Mouse (Mus musculus): ENCODE measurements around the gene Rhot1. TPM values are rescaled to one million over a fixed set of nuclear protein-coding genes. Genes with fewer than 3 reads are reported as not detected.

Rhot1 gene
- polyA plus RNA-seq, 1 experiment from 2014 or later: 56.5 TPM

GRCm38 (mm10) chr11:80291004-80291403 is 82.2 kb downstream of the Rhot1 start:
- 63% methylated on average over 2 of the region's 2 CpGs for WGBS
- Histone ChIP-seq H3K27me3 (peaks cover 6% of the 10 kb centered on the region; the same call in 1 of the 2 replicates), H3K9ac (no peak overlapping the region), H3K27ac (replicated peaks) (no peak overlapping the region), H3K4me3 (replicated peaks) (no peak overlapping the region), H3K36me3 (no peaks in the 10 kb centered on the region), H3K4me1 (peaks cover 30% of the 10 kb centered on the region), H3K4me2 (replicated peaks) (no peak overlapping the region), H3K9me3 (replicated peaks) (peaks cover 7% of the 10 kb centered on the region; the same call in 1 of the 2 replicates)
- no peak for ATAC-seq (ENCODE audit: insufficient number of reproducible peaks, low FRiP score, low TSS enrichment, low read depth)

- H3K4me3 ChIP-seq (replicated peaks): no peak overlapping the region
- H3K4me2 ChIP-seq (replicated peaks): no peak overlapping the region
- peaks cover 11% of the 10 kb centered on the region; the same call in 1 of the 2 replicates for H3K27me3 ChIP-seq
- WGBS: 45% methylated on average over 7 of the region's 7 CpGs
- H3K9ac ChIP-seq: no peak overlapping the region
- peaks cover 30% of the 10 kb centered on the region for H3K4me1 ChIP-seq
- no peak for ATAC-seq (ENCODE audit: insufficient number of reproducible peaks, low FRiP score, low TSS enrichment, low read depth)
- H3K9me3 ChIP-seq (replicated peaks): peaks cover 7% of the 10 kb centered on the region; the same call in 1 of the 2 replicates
- H3K36me3 ChIP-seq: no peaks in the 10 kb centered on the region
- no peak overlapping the region for H3K27ac ChIP-seq (replicated peaks)
Measured at GRCm38 (mm10) chr11:80292463-80292862, 83.6 kb downstream of the Rhot1 start.

- Histone ChIP-seq H3K9me3 (replicated peaks) (peaks cover 7% of the 10 kb centered on the region; the same call in 1 of the 2 replicates), H3K27ac (replicated peaks) (0 out of 2 replicates have a peak overlapping the region, but pooled peaks have one; percentile 28), H3K27me3 (peaks cover 26% of the 10 kb centered on the region), H3K4me1 (peaks cover 32% of the 10 kb centered on the region), H3K4me2 (replicated peaks) (no peak overlapping the region), H3K36me3 (no peaks in the 10 kb centered on the region), H3K4me3 (replicated peaks) (no peak overlapping the region), H3K9ac (no peak overlapping the region)
- WGBS: 11% methylated on average over 9 of the region's 9 CpGs
- 0 out of 2 replicates have a peak, but pooled peaks have one; percentile 20 for ATAC-seq (ENCODE audit: insufficient number of reproducible peaks, low FRiP score, low TSS enrichment, low read depth)
Measured at GRCm38 (mm10) chr11:80295066-80295465, 86.2 kb downstream of the Rhot1 start.

GRCm38 (mm10) chr11:80295785-80296184 is 87.0 kb downstream of the Rhot1 start:
- WGBS: 26% methylated on average over 14 of the region's 14 CpGs
- peaks cover 26% of the 10 kb centered on the region for H3K27me3 ChIP-seq
- peaks cover 30% of the 10 kb centered on the region for H3K4me1 ChIP-seq
- H3K9me3 ChIP-seq (replicated peaks): peaks cover 6% of the 10 kb centered on the region; the same call in 1 of the 2 replicates
- H3K36me3 ChIP-seq: no peaks in the 10 kb centered on the region
- H3K9ac ChIP-seq: no peak overlapping the region
- H3K4me2 ChIP-seq (replicated peaks): no peak overlapping the region
- H3K4me3 ChIP-seq (replicated peaks): no peak overlapping the region
- H3K27ac ChIP-seq (replicated peaks): no peak overlapping the region
- ATAC-seq (ENCODE audit: insufficient number of reproducible peaks, low FRiP score, low TSS enrichment, low read depth): no peak

GRCm38 (mm10) chr11:80299513-80300235 is 90.9 kb downstream of the Rhot1 start:
- WGBS: 7% methylated on average over 12 of the region's 12 CpGs
- H3K27me3 ChIP-seq: peaks cover 36% of the 10 kb centered on the region

GRCm38 (mm10) chr11:80300551-80301315 is 91.9 kb downstream of the Rhot1 start, which contains the start of gene Rhbdl3:
TSS of gene Rhbdl3 (plus strand) at chr11:80300912.
- WGBS: under 1% methylated on average over 67 of the region's 81 CpGs
- Histone ChIP-seq H3K4me2 (replicated peaks) (peak within 1 kb of the TSS; percentile 97), H3K4me3 (replicated peaks) (peak within 1 kb of the TSS; percentile 73), H3K27ac (replicated peaks) (peak within 1 kb of the TSS; percentile 44; the same call in 1 of the 2 replicates), H3K9me3 (replicated peaks) (no peaks in the 10 kb centered on the region), H3K4me1 (peaks cover 37% of the 10 kb centered on the region), H3K9ac (peak within 1 kb of the TSS; percentile 62), H3K27me3 (peaks cover 32% of the 10 kb centered on the region), H3K36me3 (no peaks in the 10 kb centered on the region)
- ATAC-seq (ENCODE audit: insufficient number of reproducible peaks, low FRiP score, low TSS enrichment, low read depth): peak; percentile 70

More at GRCm38 (mm10) chr11:80299513-80300235, 90.9 kb downstream of the Rhot1 start:
- H3K36me3 ChIP-seq: no peaks in the 10 kb centered on the region
- H3K9ac ChIP-seq: no peak overlapping the region
- H3K9me3 ChIP-seq (replicated peaks): no peaks in the 10 kb centered on the region
- peak overlapping the region; percentile 73; the same call in 1 of the 2 replicates for H3K4me3 ChIP-seq (replicated peaks)
- H3K4me1 ChIP-seq: peaks cover 46% of the 10 kb centered on the region
- no peak for ATAC-seq (ENCODE audit: insufficient number of reproducible peaks, low FRiP score, low TSS enrichment, low read depth)
- H3K4me2 ChIP-seq (replicated peaks): peak overlapping the region; percentile 97
- H3K27ac ChIP-seq (replicated peaks): no peak overlapping the region

GRCm38 (mm10) chr11:80301316-80302045 is 92.7 kb downstream of the Rhot1 start:
- under 1% methylated on average over 53 of the region's 53 CpGs for WGBS
- Histone ChIP-seq H3K4me1 (peaks cover 34% of the 10 kb centered on the region), H3K9ac (peak overlapping the region; percentile 62), H3K27ac (replicated peaks) (peak overlapping the region; percentile 44; the same call in 1 of the 2 replicates), H3K36me3 (no peaks in the 10 kb centered on the region), H3K4me3 (replicated peaks) (peak overlapping the region; percentile 73), H3K9me3 (replicated peaks) (no peaks in the 10 kb centered on the region), H3K4me2 (replicated peaks) (peak overlapping the region; percentile 97), H3K27me3 (peaks cover 24% of the 10 kb centered on the region)
- ATAC-seq (ENCODE audit: insufficient number of reproducible peaks, low FRiP score, low TSS enrichment, low read depth): peak; percentile 41; the same call in 1 of the 2 replicates

GRCm38 (mm10) chr11:80302046-80302390 is 93.2 kb downstream of the Rhot1 start:
- Histone ChIP-seq H3K36me3 (no peaks in the 10 kb centered on the region), H3K4me2 (replicated peaks) (peak overlapping the region; percentile 97), H3K9me3 (replicated peaks) (no peaks in the 10 kb centered on the region), H3K9ac (peak overlapping the region; percentile 62; the same call in 1 of the 2 replicates), H3K4me3 (replicated peaks) (peak overlapping the region; percentile 73), H3K4me1 (peaks cover 34% of the 10 kb centered on the region), H3K27ac (replicated peaks) (peak overlapping the region; percentile 44; the same call in 1 of the 2 replicates), H3K27me3 (peaks cover 24% of the 10 kb centered on the region)
- ATAC-seq (ENCODE audit: insufficient number of reproducible peaks, low FRiP score, low TSS enrichment, low read depth): 0 out of 2 replicates have a peak, but pooled peaks have one; percentile 2
- WGBS: 0% methylated on average over 9 of the region's 9 CpGs

- peaks cover 34% of the 10 kb centered on the region for H3K4me1 ChIP-seq
- H3K27ac ChIP-seq (replicated peaks): peak overlapping the region; percentile 39
- peak; percentile 53; the same call in 1 of the 2 replicates for ATAC-seq (ENCODE audit: insufficient number of reproducible peaks, low FRiP score, low TSS enrichment, low read depth)
- H3K4me3 ChIP-seq (replicated peaks): peak overlapping the region; percentile 73
- H3K36me3 ChIP-seq: no peaks in the 10 kb centered on the region
- H3K9me3 ChIP-seq (replicated peaks): no peaks in the 10 kb centered on the region
- 2% methylated on average over 11 of the region's 11 CpGs for WGBS
- peaks cover 24% of the 10 kb centered on the region for H3K27me3 ChIP-seq
- no peak overlapping the region for H3K9ac ChIP-seq
- peak overlapping the region; percentile 97 for H3K4me2 ChIP-seq (replicated peaks)
Measured at GRCm38 (mm10) chr11:80302536-80302935, 93.7 kb downstream of the Rhot1 start.

- H3K4me1 ChIP-seq: peaks cover 34% of the 10 kb centered on the region
- H3K4me2 ChIP-seq (replicated peaks): no peak overlapping the region
- H3K36me3 ChIP-seq: no peaks in the 10 kb centered on the region
- no peak overlapping the region for H3K4me3 ChIP-seq (replicated peaks)
- no peak for ATAC-seq (ENCODE audit: insufficient number of reproducible peaks, low FRiP score, low TSS enrichment, low read depth)
- no peaks in the 10 kb centered on the region for H3K9me3 ChIP-seq (replicated peaks)
- H3K9ac ChIP-seq: no peak overlapping the region
- H3K27me3 ChIP-seq: peaks cover 22% of the 10 kb centered on the region
- H3K27ac ChIP-seq (replicated peaks): no peak overlapping the region
- 89% methylated on average over 3 of the region's 3 CpGs for WGBS
Measured at GRCm38 (mm10) chr11:80303746-80304145, 94.9 kb downstream of the Rhot1 start.

Data from embryonic facial prominence, embryonic 15.5 days (tissue).